Mouse (Mus musculus) forebrain, postnatal 0 days (tissue): ENCODE measurements around the gene H2-D1. TPM values are rescaled to one million over a fixed set of nuclear protein-coding genes. Genes with fewer than 3 reads are reported as not detected.
"Not testable (repeated sequence)": the region's sequence is repeated elsewhere in the genome, so short reads cannot be mapped to it uniquely, and the experiment has no call there.

Experiments
- ATAC-seq: fragments of 200-750 bp; cut with Nextera tagmentation; 2 replicates; pipeline ENCODE4 v1.8.0; 2017; ENCODE audit warnings: mild to moderate bottlenecking, moderate library complexity
- DNase-seq: peaks from one replicate; pipeline ENCODE4 v3.0.0-alpha.2; 2015
- H3K27ac ChIP-seq: fragments of 300-500 bp; sonication (generic); 2 replicates; pipeline ENCODE4 v1.5.1; 2014; ENCODE audit warnings: low read depth, mild to moderate bottlenecking, antibody characterized with exemption, low read length, moderate library complexity, mixed read lengths
- H3K27me3 ChIP-seq: fragments of 300-500 bp; sonication (generic); 2 replicates; pipeline ENCODE4 v1.6.1; 2014; ENCODE audit warnings: mild to moderate bottlenecking, low read length, mixed read lengths; ENCODE audit not compliant: insufficient read depth
- H3K36me3 ChIP-seq: fragments of 300-500 bp; sonication (generic); 2 replicates; pipeline ENCODE4 v1.6.1; 2014; ENCODE audit warnings: mild to moderate bottlenecking, moderate library complexity; ENCODE audit not compliant: insufficient read depth
- H3K4me1 ChIP-seq: fragments of 300-500 bp; sonication (generic); 2 replicates; pipeline ENCODE4 v1.6.1; 2014; ENCODE audit warnings: antibody characterized with exemption; ENCODE audit not compliant: insufficient read depth
- H3K4me2 ChIP-seq: fragments of 300-500 bp; sonication (generic); 2 replicates; pipeline ENCODE4 v1.6.1; 2014; ENCODE audit warnings: low read depth, mild to moderate bottlenecking, moderate library complexity
- H3K4me3 ChIP-seq: fragments of 300-500 bp; sonication (generic); 2 replicates; pipeline ENCODE4 v1.5.1; 2014; ENCODE audit warnings: low read depth, low read length, mixed read lengths
- H3K9ac ChIP-seq: fragments of 300-500 bp; sonication (generic); 2 replicates; pipeline ENCODE4 v1.6.1; 2014; ENCODE audit warnings: mild to moderate bottlenecking
- H3K9me3 ChIP-seq: fragments of 300-500 bp; sonication (generic); 2 replicates; pipeline ENCODE4 v1.6.1; 2016; ENCODE audit warnings: low read length
- CTCF ChIP-seq: sonication (generic); IDR thresholded peaks from 2 replicates; pipeline ENCODE4 v1.5.1; 2016; ENCODE audit warnings: antibody characterized with exemption, control low read depth, low read depth
- WGBS: fragments of 180-500 bp; shearing (Covaris S2); extraction: QIAGEN DNeasy Blood & Tissue Kit; methylation state at CpG from one replicate; pipeline ENCODE4 v1.1.7; 2014; 5-methylcytosine and 5-hydroxymethylcytosine counted together
- polyA plus RNA-seq: library from polyadenylated mRNA; unstranded; fragments of >200 nt; fragmentation: Nextera tagmentation; extraction: Ambion mirVana; gene quantifications from 2 replicates; pipeline ENCODE4 v1.2.1, GENCODE M21; 2015
- total RNA-seq: library from RNA; depleted of rRNA; stranded (reverse); fragments of >200 nt; gene quantifications from 2 replicates; pipeline ENCODE4 v1.2.3, GENCODE M21; 2014

The H2-D1 gene
- total and polyA plus RNA-seq, 2 experiments from 2014 or later, result 63.3 to 95.9 TPM

DNA sequence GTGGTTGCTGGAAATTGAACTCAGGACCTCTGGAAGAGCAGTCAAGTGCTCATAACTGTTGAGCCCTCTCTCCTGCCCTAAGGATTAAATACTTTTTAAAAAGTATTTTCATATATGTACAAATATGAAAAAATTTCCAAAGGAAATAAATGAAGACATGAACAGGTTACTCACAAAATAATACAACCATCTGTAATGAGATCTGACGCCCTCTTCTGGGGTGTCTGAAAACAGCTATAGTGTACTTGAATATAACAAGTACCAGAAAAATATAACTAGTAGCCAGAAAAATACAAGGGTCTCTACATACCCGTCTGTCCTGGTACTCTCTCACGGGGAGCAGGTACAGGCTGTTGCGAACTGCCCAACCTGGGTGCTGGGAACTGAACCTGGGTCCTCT, 37.9 kb upstream of the H2-D1 start:
- DNase-seq (no peak), ATAC-seq (no peak)
- Histone ChIP-seq H3K27ac (no peak overlapping the region), H3K4me3 (no peak overlapping the region), H3K4me1 (no peaks in the 10 kb centered on the region), H3K9ac (no peak overlapping the region), H3K4me2 (no peak overlapping the region), H3K36me3 (peaks cover 39% of the 10 kb centered on the region), H3K27me3 (no peaks in the 10 kb centered on the region), H3K9me3 (no peaks in the 10 kb centered on the region)
- 95% methylated on average over 4 of the region's 4 CpGs for WGBS
- TF ChIP-seq CTCF, result no peak

GRCm38 (mm10) chr17:35225456-35225855, 37.1 kb upstream of the H2-D1 start:
- Histone ChIP-seq H3K27ac (no peak overlapping the region), H3K4me2 (no peak overlapping the region), H3K4me3 (no peak overlapping the region), H3K4me1 (no peaks in the 10 kb centered on the region), H3K9ac (no peak overlapping the region), H3K9me3 (no peaks in the 10 kb centered on the region), H3K27me3 (no peaks in the 10 kb centered on the region), H3K36me3 (peaks cover 37% of the 10 kb centered on the region)
- 94% methylated on average over 5 of the region's 5 CpGs for WGBS
- TF ChIP-seq CTCF, result no peak
- no peak for ATAC-seq
- DNase-seq, result no peak

- DNase-seq (no peak), ATAC-seq (no peak)
- Histone ChIP-seq H3K27me3 (no peaks in the 10 kb centered on the region), H3K9me3 (no peaks in the 10 kb centered on the region), H3K9ac (no peak overlapping the region), H3K4me2 (no peak overlapping the region), H3K4me3 (no peak overlapping the region), H3K36me3 (peaks cover 42% of the 10 kb centered on the region), H3K4me1 (no peaks in the 10 kb centered on the region), H3K27ac (no peak overlapping the region)
- WGBS, result 90% methylated on average over 14 of the region's 14 CpGs
- no peak for TF ChIP-seq CTCF
Measured at GRCm38 (mm10) chr17:35226561-35227046, 35.9 kb upstream of the H2-D1 start.

DNA sequence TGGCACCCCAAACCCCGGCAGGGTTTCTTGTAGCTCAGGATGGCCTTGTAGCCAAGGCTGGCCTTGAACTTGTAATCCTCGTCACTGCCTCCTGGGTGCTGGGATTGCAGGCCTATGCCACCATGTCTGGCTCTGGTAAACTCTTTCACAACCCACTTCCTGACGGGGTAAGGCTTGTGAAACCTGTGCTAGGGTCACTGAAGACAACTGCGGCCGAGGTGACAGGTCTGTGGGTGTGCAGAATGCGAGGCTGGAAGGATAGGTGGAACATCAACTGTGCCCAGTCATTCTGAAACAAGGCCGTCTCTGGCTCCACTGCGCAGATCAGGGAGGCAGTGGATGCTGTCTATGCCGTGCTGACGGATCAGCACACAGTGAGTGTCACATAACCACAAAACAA, 31.5 kb upstream of the H2-D1 start:
- ATAC-seq (no peak), DNase-seq (no peak)
- no peaks in the 10 kb centered on the region for H3K27me3 ChIP-seq
- no peak overlapping the region for H3K27ac ChIP-seq
- no peak overlapping the region for H3K4me3 ChIP-seq
- WGBS, result 92% methylated on average over 10 of the region's 10 CpGs
- H3K4me1 ChIP-seq, result peaks cover 5% of the 10 kb centered on the region; the same call in 1 of the 2 replicates
- H3K9ac ChIP-seq, result no peak overlapping the region
- H3K4me2 ChIP-seq, result no peak overlapping the region
- H3K9me3 ChIP-seq, result no peaks in the 10 kb centered on the region
- peaks cover 32% of the 10 kb centered on the region for H3K36me3 ChIP-seq
- no peak for TF ChIP-seq CTCF

- H3K4me1 ChIP-seq, result peaks cover 5% of the 10 kb centered on the region; the same call in 1 of the 2 replicates
- no peaks in the 10 kb centered on the region for H3K9me3 ChIP-seq
- H3K27me3 ChIP-seq, result no peaks in the 10 kb centered on the region
- peaks cover 28% of the 10 kb centered on the region for H3K36me3 ChIP-seq
- H3K27ac ChIP-seq, result no peak overlapping the region
- H3K4me3 ChIP-seq, result no peak overlapping the region
- 12% methylated on average over 12 of the region's 12 CpGs for WGBS
- no peak for ATAC-seq
- TF ChIP-seq CTCF, result peak; percentile 94
- peak; percentile 91 for DNase-seq
- H3K9ac ChIP-seq, result peak overlapping the region; percentile 22; the same call in 1 of the 2 replicates
- H3K4me2 ChIP-seq, result no peak overlapping the region
Measured at GRCm38 (mm10) chr17:35232043-35232442, 30.5 kb upstream of the H2-D1 start.

DNA sequence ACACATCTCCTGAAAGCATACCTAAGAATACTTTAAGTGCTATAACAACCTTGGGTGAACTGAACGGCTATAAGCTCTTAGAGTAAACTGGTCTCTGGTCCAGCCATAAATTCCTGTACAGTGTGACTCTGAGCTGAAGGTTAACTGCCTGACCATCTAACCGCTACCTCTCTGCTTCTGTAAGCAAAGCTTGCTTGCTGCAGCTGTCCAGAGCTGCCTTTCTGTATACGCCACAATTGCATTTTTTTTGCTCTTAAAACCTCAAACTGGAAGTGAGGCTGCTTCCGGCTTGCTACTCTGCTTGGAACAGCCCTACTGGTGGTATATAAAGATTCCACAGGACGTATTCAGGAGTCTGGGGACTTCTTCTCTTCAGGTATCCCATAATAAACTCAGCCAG, 29.9 kb upstream of the H2-D1 start:
- H3K27me3 ChIP-seq, result no peaks in the 10 kb centered on the region
- DNase-seq (no peak), ATAC-seq (no peak)
- no peak for TF ChIP-seq CTCF
- H3K4me3 ChIP-seq, result no peak overlapping the region
- H3K9me3 ChIP-seq, result no peaks in the 10 kb centered on the region
- no peak overlapping the region for H3K4me2 ChIP-seq
- H3K36me3 ChIP-seq, result peaks cover 25% of the 10 kb centered on the region
- H3K27ac ChIP-seq, result no peak overlapping the region
- no peak overlapping the region for H3K9ac ChIP-seq
- peaks cover 5% of the 10 kb centered on the region; the same call in 1 of the 2 replicates for H3K4me1 ChIP-seq
- 91% methylated on average over 5 of the region's 5 CpGs for WGBS

DNA sequence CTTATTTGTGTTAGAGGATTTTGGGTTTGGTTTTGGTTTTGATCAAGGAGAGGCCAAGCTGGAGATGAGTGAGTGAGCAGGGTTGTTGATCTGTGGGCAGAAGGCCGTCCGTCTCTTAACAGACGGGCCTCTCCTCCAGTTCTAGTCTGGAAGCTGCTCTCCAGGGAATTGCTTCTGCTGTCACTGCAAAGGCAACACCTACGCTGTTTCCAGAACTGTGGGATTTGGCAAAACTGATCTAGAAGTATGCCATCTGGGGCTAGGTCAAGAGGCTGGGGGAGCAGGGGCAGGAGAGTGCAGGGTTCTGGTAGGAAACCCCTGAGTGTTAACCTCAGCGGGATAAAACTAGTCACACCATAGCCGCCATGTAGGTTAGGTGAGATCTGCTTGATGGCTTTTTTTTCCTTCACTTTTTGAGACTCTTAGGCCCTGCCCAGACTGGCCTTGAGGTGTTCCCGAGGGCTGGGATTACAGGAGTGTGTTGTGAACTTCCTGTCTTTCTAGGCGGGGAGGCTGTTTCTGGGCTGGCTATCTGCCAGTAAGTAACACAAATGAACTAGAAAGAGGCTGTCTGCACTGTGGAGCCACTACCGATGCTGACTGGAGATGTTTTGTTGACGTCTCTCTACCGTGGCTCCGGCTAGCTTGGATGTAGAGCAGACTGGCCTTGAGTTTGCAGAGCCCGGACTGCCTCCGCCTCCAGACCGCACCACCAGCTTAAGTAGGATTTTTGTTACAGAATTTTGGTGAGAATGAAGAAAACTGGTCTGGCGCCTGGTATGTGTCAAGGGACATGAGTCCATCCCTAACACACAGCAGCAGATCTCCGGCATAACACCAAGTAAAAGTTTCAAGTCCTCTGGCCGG, 29.2 kb upstream of the H2-D1 start, which contains the start of gene Atp6v1g2:
Gene Atp6v1g2 (plus strand): TSS at position 547 of the 867 bp plus-strand sequence.
- H3K9me3 ChIP-seq, result no peaks in the 10 kb centered on the region
- 68% methylated on average over 18 of the region's 18 CpGs for WGBS
- peaks cover 25% of the 10 kb centered on the region for H3K36me3 ChIP-seq
- no peak for TF ChIP-seq CTCF
- peak within 1 kb of the TSS; percentile 52; the same call in 1 of the 2 replicates for H3K4me3 ChIP-seq
- DNase-seq, result no peak
- H3K4me1 ChIP-seq, result peaks cover 5% of the 10 kb centered on the region; the same call in 1 of the 2 replicates
- H3K27ac ChIP-seq, result no peak within 1 kb of the TSS
- ATAC-seq, result no peak
- no peaks in the 10 kb centered on the region for H3K27me3 ChIP-seq
- peak within 1 kb of the TSS; percentile 95 for H3K4me2 ChIP-seq
- H3K9ac ChIP-seq, result no peak within 1 kb of the TSS

GRCm38 (mm10) chr17:35234090-35234489, 28.4 kb upstream of the H2-D1 start:
- not testable (repeated sequence) for H3K27ac ChIP-seq, H3K4me1 ChIP-seq, DNase-seq, H3K27me3 ChIP-seq, ATAC-seq, H3K9me3 ChIP-seq, H3K4me3 ChIP-seq, H3K9ac ChIP-seq
- Histone ChIP-seq H3K36me3 (peaks cover 20% of the 10 kb centered on the region), H3K4me2 (peak overlapping the region; percentile 95; the same call in 1 of the 2 replicates)
- WGBS, result 77% methylated on average over 7 of the region's 7 CpGs
